Comparison of ENCODE assay signal across 36 mouse cellular contexts in the genomic region with DNA sequence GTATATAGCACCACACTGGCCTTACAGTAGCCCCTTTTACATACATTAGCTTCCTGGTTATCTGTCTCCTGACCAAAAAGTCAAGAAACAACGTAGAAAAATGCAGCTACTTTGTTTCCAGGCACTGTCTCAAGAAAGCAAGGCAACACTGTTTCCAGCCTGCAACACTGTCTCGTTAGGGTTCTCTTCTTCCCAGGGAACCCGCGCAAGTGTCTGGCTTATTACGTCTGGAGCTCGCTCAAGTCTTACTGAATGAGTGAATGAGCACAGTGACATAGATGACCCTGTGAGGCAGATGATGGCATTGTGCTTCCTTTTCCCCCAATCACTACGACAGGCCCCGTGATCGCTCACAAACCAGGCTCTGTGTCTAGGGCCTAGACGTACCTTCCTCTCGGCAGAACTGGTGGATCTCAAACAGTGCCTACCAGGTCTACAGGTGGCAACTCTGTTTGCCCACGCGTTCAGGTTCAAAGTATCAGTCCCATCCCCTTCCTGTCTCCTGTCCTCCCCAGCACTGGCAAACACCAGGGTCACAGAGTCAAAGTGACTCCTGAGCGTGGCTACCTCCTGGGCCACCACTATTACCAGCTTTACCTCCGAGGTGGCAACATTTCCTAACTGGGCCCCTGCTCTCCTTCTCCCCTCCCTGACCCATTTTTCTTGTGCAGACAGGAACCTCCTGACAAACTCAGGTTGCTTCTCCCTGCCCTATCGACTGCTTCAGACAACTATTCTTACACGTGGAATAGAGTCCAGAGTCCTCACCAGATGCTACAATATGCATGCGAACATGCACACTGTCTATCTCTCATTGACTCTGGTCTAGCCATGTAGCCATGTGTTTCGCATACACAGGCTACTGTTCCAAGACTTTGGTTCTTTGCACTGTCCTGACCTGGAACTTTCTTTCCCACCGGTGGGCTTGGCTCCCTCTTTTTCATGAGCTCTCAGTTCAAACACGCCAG. TPM values are rescaled to one million over a fixed set of nuclear protein-coding genes. Genes with fewer than 3 reads are reported as not detected.
DNase-seq lines count a peak whose midpoint lies in the region; ATAC-seq lines count a peak whose summit lies in the region.
"Had no signal": no experiment of that assay in that cellular context is flagged by ENCODE, and none has a peak within 500 bp of the region (broad histone marks: within the 10 kb centered on the region; RNA-seq: fewer than 3 reads in every experiment).

No protein-coding gene starts in this region.

- peaks cover 27% of the 10 kb centered on the region for H3K4me1 ChIP-seq in heart, embryonic 10.5 days
- H3K4me1 ChIP-seq in intestine, embryonic 16.5 days (ENCODE audit: control insufficient read depth, insufficient read depth, low read length), result peaks cover 4% of the 10 kb centered on the region; the same call in 1 of the 2 replicates
- peaks cover 50% of the 10 kb centered on the region for H3K4me1 ChIP-seq in liver, embryonic 15.5 days (replicated peaks)
- H3K4me1 ChIP-seq in stomach, embryonic 16.5 days (ENCODE audit: control insufficient read depth, insufficient read depth, low read length), result peaks cover 20% of the 10 kb centered on the region

- H3K4me2 ChIP-seq in intestine, embryonic 16.5 days (ENCODE audit: low read depth, low read length), result no peak overlapping the region
- H3K4me2 ChIP-seq in liver, embryonic 15.5 days, result no peak overlapping the region
- H3K4me2 ChIP-seq in stomach, embryonic 16.5 days (ENCODE audit: low read depth, low read length), result no peak overlapping the region
- H3K4me2 ChIP-seq: hindbrain, embryonic 13.5 days; kidney, embryonic 15.5 days; limb, embryonic 12.5 days had no signal

- no peak for DNase-seq in heart, embryonic 10.5 days (ENCODE audit: low spot score)
- DNase-seq in heart, postnatal 25 days (ENCODE audit: low spot score), result no peak
- no peak for DNase-seq in frontal cortex, postnatal 10 days (ENCODE audit: low spot score in 2 of 2)
- DNase-seq: adrenal gland, postnatal 25 days; cerebellum, adult 2 months; cerebellum, postnatal 14 days; forebrain, postnatal 0 days; gastrocnemius, postnatal 10 days; heart, postnatal 4 days; kidney, adult 18-20 months; kidney, postnatal 25 days; midbrain, embryonic 14.5 days; right cerebral cortex, postnatal 25 days; spleen, adult 18-20 months; thymus, adult 18-20 months; thymus, postnatal 25 days had no signal

- H3K36me3 ChIP-seq in heart, embryonic 10.5 days, result no peaks in the 10 kb centered on the region
- no peaks in the 10 kb centered on the region for H3K36me3 ChIP-seq in intestine, embryonic 16.5 days (ENCODE audit: control insufficient read depth, insufficient read depth, low read length)
- H3K36me3 ChIP-seq in liver, embryonic 15.5 days (replicated peaks), result no peaks in the 10 kb centered on the region
- H3K36me3 ChIP-seq in stomach, embryonic 16.5 days (ENCODE audit: control insufficient read depth, insufficient read depth, low read length), result no peaks in the 10 kb centered on the region
- H3K36me3 ChIP-seq: hindbrain, embryonic 13.5 days; kidney, embryonic 15.5 days; limb, embryonic 12.5 days had no signal

- WGBS in heart, embryonic 10.5 days, result 87% methylated on average over 21 of the region's 21 CpGs
- 83% methylated on average over 21 of the region's 21 CpGs for WGBS in intestine, embryonic 16.5 days
- 79% methylated on average over 21 of the region's 21 CpGs for WGBS in liver, embryonic 15.5 days (ENCODE audit: insufficient replicate concordance)
- 79% methylated on average over 21 of the region's 21 CpGs for WGBS in stomach, embryonic 16.5 days

- no peak overlapping the region for H3K4me3 ChIP-seq in heart, embryonic 10.5 days
- H3K4me3 ChIP-seq in intestine, embryonic 16.5 days (ENCODE audit: low read length), result no peak overlapping the region
- no peak overlapping the region for H3K4me3 ChIP-seq in liver, embryonic 15.5 days (replicated peaks)
- no peak overlapping the region for H3K4me3 ChIP-seq in stomach, embryonic 16.5 days (replicated peaks; ENCODE audit: low read length)
- H3K4me3 ChIP-seq: erythroblast, embryonic 14.5 days; hindbrain, embryonic 13.5 days; kidney, embryonic 15.5 days; layer of hippocampus, adult 2 months; left cerebral cortex, adult 2 months; limb, embryonic 12.5 days had no signal

- intact Hi-C loops in heart, postnatal 25 days (cut with DNase I), result no loop called here

- no peak for ATAC-seq in intestine, embryonic 16.5 days
- no peak for ATAC-seq in liver, embryonic 15.5 days (ENCODE audit: insufficient read depth)
- ATAC-seq in stomach, embryonic 16.5 days (ENCODE audit: insufficient read depth, low FRiP score), result no peak
- no peak for ATAC-seq in CD4-positive, CD25-positive, alpha-beta regulatory T cell, adult 4 months
- ATAC-seq: forebrain, postnatal 0 days; lung, postnatal 0 days had no signal

- H3K27ac ChIP-seq in heart, embryonic 10.5 days, result 0 out of 2 replicates have a peak overlapping the region, but pooled peaks have one; percentile 84
- H3K27ac ChIP-seq in intestine, embryonic 16.5 days (ENCODE audit: low read length), result peak overlapping the region; percentile 88; the same call in 1 of the 2 replicates
- peak overlapping the region; percentile 60 for H3K27ac ChIP-seq in liver, embryonic 15.5 days (replicated peaks)
- peak overlapping the region; percentile 77; the same call in 1 of the 2 replicates for H3K27ac ChIP-seq in stomach, embryonic 16.5 days (ENCODE audit: low read length)
- H3K27ac ChIP-seq: hindbrain, embryonic 13.5 days; kidney, embryonic 15.5 days; layer of hippocampus, adult 2 months; left cerebral cortex, adult 2 months; limb, embryonic 12.5 days had no signal

- H3K9ac ChIP-seq in intestine, embryonic 16.5 days (ENCODE audit: low read depth, low read length), result no peak overlapping the region
- H3K9ac ChIP-seq in liver, embryonic 15.5 days, result no peak overlapping the region
- no peak overlapping the region for H3K9ac ChIP-seq in stomach, embryonic 16.5 days (ENCODE audit: low read length)
- H3K9ac ChIP-seq: forebrain, postnatal 0 days; hindbrain, embryonic 13.5 days; kidney, embryonic 15.5 days; limb, embryonic 12.5 days had no signal

- H3K27me3 ChIP-seq in heart, embryonic 10.5 days (ENCODE audit: insufficient read depth, poor library complexity, severe bottlenecking), result no peaks in the 10 kb centered on the region
- no peaks in the 10 kb centered on the region for H3K27me3 ChIP-seq in intestine, embryonic 16.5 days (replicated peaks; ENCODE audit: control insufficient read depth, insufficient read depth, low read length)
- H3K27me3 ChIP-seq in liver, embryonic 15.5 days, result no peaks in the 10 kb centered on the region
- no peaks in the 10 kb centered on the region for H3K27me3 ChIP-seq in stomach, embryonic 16.5 days (ENCODE audit: control insufficient read depth, insufficient read depth, low read length)
- H3K27me3 ChIP-seq: hindbrain, embryonic 13.5 days; kidney, embryonic 15.5 days; limb, embryonic 12.5 days had no signal

- H3K9me3 ChIP-seq in heart, embryonic 10.5 days, result no peaks in the 10 kb centered on the region
- no peaks in the 10 kb centered on the region for H3K9me3 ChIP-seq in intestine, embryonic 16.5 days (ENCODE audit: control insufficient read depth, low read length)
- H3K9me3 ChIP-seq in liver, embryonic 15.5 days (replicated peaks), result no peaks in the 10 kb centered on the region
- H3K9me3 ChIP-seq in stomach, embryonic 16.5 days (replicated peaks; ENCODE audit: control insufficient read depth, low read length), result no peaks in the 10 kb centered on the region
- H3K9me3 ChIP-seq: hindbrain, embryonic 13.5 days; kidney, embryonic 15.5 days; limb, embryonic 12.5 days had no signal

RNA-seq across cellular contexts. Expression of a gene that starts 8.4 kb away (rescaled TPM):
- 0.18 TPM in 1 of 2 replicates, not detected in the other for polyA plus RNA-seq in heart, embryonic 10.5 days (2016; fragmentation: Nextera tagmentation; extraction: Ambion mirVana)
- not detected for total RNA-seq in heart, postnatal 25 days (2021)
- polyA plus RNA-seq in intestine, embryonic 16.5 days (2015; fragmentation: Nextera tagmentation; extraction: Ambion mirVana), result 92.1 and 137 TPM in 2 replicates
- polyA plus RNA-seq in liver, embryonic 15.5 days (2015; fragmentation: Nextera tagmentation; extraction: Ambion mirVana), result 0.15 TPM in 1 of 2 replicates, not detected in the other
- polyA plus RNA-seq in stomach, embryonic 16.5 days (2015; fragmentation: Nextera tagmentation; extraction: Ambion mirVana), result 8.9 and 9.9 TPM in 2 replicates
- 1 to 10 TPM in 1 of 2 experiments, not detected in 1; 1.3 TPM for polyA plus RNA-seq in CD4-positive, CD25-positive, alpha-beta regulatory T cell, adult 4 months (2017; shearing (Covaris generic))
- total RNA-seq: adrenal gland, postnatal 25 days; forebrain, postnatal 0 days; gastrocnemius, postnatal 10 days; heart, postnatal 4 days; layer of hippocampus, adult 2 months; layer of hippocampus, postnatal 14 days; left cerebral cortex, adult 2 months; left cerebral cortex, postnatal 25 days; MEL; monocyte, adult 5-6 weeks had no signal
- polyA plus RNA-seq: brain, embryonic 14.5 days; cerebellum, adult 2 months; cortical plate, adult 2 months; erythroblast, embryonic 14.5 days; forebrain, postnatal 0 days; gonadal fat pad, adult 2 months; heart, embryonic 16.5 days; kidney, embryonic 15.5 days; limb, embryonic 12.5 days; lung, postnatal 0 days; neural tube, embryonic 14.5 days had no signal

RNA-seq across cellular contexts. Expression of a gene that starts 27.4 kb away (rescaled TPM):
- 0.59 and 1.7 TPM in 2 replicates for polyA plus RNA-seq in heart, embryonic 10.5 days (2016; fragmentation: Nextera tagmentation; extraction: Ambion mirVana)
- total RNA-seq in heart, postnatal 25 days (2021), result 1 to 10 TPM; 2.3 to 3.1 TPM
- polyA plus RNA-seq in intestine, embryonic 16.5 days (2015; fragmentation: Nextera tagmentation; extraction: Ambion mirVana), result 1.8 and 2.2 TPM in 2 replicates
- 0.15 TPM in 2 replicates for polyA plus RNA-seq in liver, embryonic 15.5 days (2015; fragmentation: Nextera tagmentation; extraction: Ambion mirVana)
- 3.1 and 3.4 TPM in 2 replicates for polyA plus RNA-seq in stomach, embryonic 16.5 days (2015; fragmentation: Nextera tagmentation; extraction: Ambion mirVana)
- 1 to 10 TPM in 1 of 2 experiments, under 1 TPM in 1; 0.86 to 2.4 TPM for polyA plus RNA-seq in CD4-positive, CD25-positive, alpha-beta regulatory T cell, adult 4 months (2017; shearing (Covaris generic))
- total RNA-seq: MEL; monocyte, adult 5-6 weeks had no signal
- polyA plus RNA-seq: erythroblast, embryonic 14.5 days had no signal

RNA-seq across cellular contexts. Expression of a gene that starts 48.5 kb away (rescaled TPM):
- 66.3 and 93.4 TPM in 2 replicates for polyA plus RNA-seq in heart, embryonic 10.5 days (2016; fragmentation: Nextera tagmentation; extraction: Ambion mirVana)
- total RNA-seq in heart, postnatal 25 days (2021), result 10 to 100 TPM; 31.4 to 37.7 TPM
- polyA plus RNA-seq in intestine, embryonic 16.5 days (2015; fragmentation: Nextera tagmentation; extraction: Ambion mirVana), result 65.5 and 74.6 TPM in 2 replicates
- polyA plus RNA-seq in liver, embryonic 15.5 days (2015; fragmentation: Nextera tagmentation; extraction: Ambion mirVana), result 35.5 and 36.8 TPM in 2 replicates
- 96.7 and 112 TPM in 2 replicates for polyA plus RNA-seq in stomach, embryonic 16.5 days (2015; fragmentation: Nextera tagmentation; extraction: Ambion mirVana)
- 100 to 1,000 TPM; 153 to 164 TPM for polyA plus RNA-seq in CD4-positive, CD25-positive, alpha-beta regulatory T cell, adult 4 months (2017; shearing (Covaris generic))

RNA-seq across cellular contexts. Expression of a gene that starts 54.6 kb away (rescaled TPM):
- polyA plus RNA-seq in heart, embryonic 10.5 days (2016; fragmentation: Nextera tagmentation; extraction: Ambion mirVana), result 16.3 and 20.3 TPM in 2 replicates
- 100 to 1,000 TPM; 263 to 280 TPM for total RNA-seq in heart, postnatal 25 days (2021)
- 11.8 and 11.9 TPM in 2 replicates for polyA plus RNA-seq in intestine, embryonic 16.5 days (2015; fragmentation: Nextera tagmentation; extraction: Ambion mirVana)
- 7.4 and 9.0 TPM in 2 replicates for polyA plus RNA-seq in liver, embryonic 15.5 days (2015; fragmentation: Nextera tagmentation; extraction: Ambion mirVana)
- polyA plus RNA-seq in stomach, embryonic 16.5 days (2015; fragmentation: Nextera tagmentation; extraction: Ambion mirVana), result 11.0 and 11.1 TPM in 2 replicates
- polyA plus RNA-seq in CD4-positive, CD25-positive, alpha-beta regulatory T cell, adult 4 months (2017; shearing (Covaris generic)), result 10 to 100 TPM; 14.1 to 14.8 TPM
